Mouse (Mus musculus): ENCODE data around the gene Pon3.
"Not testable (repeated sequence)": the region's sequence is repeated elsewhere in the genome, so short reads cannot be mapped to it uniquely, and the experiment has no call there.

Pon3 gene

DNA sequence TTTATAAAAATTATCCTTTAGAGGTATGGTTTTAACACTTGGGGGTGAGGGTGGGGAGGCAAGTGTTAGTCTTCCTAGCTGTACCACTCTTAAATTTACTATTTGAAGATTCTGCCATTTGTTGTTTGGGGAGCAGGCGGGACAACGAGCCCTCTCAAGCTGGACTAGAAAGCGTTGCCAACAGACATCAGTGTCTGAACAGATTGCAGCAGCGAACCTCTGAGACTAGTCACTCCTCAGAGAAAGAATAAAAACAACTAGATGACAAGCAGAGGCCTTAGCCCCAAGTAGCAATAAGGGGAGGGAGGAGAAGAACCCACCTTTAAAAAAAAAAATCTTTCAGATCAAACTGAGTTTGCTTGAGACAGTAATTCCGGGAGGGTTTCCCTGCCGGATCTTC is 795 bp downstream of the Pon3 start:
- DNase-seq (ENCODE audit: low read depth, low spot score) = no peak

DNA sequence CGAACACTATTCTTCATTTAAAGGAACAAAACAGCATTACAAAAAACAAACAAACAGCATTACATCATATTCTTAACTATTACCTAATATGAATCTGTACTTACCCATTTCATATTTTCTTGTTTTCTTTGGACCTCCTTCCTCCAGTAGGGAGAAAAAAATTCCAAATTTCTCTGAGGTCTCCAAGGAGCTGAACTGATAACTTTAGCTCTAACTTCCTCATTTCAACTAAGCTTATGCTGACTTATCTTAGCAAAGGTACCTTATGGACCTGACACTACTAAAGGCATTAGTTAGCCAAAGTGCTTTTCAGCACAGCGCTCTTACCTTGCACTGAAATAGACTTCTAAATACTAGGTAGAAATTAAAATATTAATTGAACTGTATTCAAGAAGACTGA is 1.2 kb downstream of the Pon3 start:
- no peak for DNase-seq (ENCODE audit: low read depth, low spot score)

DNA sequence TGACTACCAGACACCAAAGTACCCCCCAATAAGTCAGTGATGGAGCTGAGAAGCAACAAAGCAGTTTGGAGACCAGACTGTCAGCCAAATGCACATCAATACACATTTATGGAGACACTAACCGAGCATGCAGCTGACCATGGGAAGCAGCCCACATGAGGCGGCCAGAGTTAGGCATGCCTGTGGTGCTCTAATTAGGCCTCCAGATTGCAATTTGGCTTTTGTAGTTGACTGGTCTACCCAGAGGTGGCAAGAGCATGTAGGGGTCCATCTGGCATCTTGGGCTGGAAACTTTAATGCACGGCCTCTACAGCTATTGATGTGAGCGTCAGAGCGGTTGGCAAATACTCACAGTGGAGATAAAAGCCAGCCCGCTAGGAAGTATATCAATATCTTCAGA is 10.2 kb downstream of the Pon3 start:
- no peak for DNase-seq (ENCODE audit: low read depth, low spot score)

DNA sequence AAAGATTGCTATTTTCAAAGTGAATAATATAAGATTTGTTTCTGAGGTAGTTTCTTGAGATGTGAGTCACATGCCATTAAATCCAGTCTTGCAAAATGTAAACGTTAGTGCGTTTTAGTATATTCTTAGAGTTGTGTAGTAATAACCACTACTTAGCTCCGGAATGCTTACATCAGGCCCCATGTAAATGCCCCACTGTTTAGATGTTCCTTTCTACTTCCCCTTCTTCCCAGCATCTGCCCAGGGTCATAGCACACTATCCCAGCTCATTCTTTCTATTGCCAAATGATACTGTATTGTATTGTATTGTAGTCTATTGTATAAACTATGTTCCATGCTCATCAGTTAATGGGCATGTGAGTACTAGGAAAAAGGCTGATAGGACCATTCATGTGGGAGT is 17.3 kb downstream of the Pon3 start:
- DNase-seq (ENCODE audit: low read depth, low spot score) = no peak

DNA sequence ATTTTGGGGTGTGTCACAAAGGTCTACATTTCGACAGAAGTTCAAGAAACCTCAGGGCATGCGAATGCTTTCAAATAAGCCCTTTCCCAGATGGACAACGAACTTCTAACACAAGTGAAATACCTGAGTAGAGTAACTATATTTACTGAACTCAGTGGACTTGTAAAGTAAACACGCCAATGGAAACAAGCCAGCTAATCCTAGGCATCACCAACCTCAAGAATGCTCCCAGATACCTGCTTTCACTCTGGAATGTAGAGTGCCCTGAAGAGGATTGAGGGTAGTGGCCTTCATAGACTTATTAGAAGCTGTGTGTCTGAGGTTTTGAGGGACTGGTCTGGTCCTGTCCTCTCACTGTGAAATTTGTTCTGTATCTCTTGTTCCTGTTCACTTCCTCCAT is 18.6 kb downstream of the Pon3 start:
- DNase-seq (ENCODE audit: low read depth, low spot score) = no peak

DNA sequence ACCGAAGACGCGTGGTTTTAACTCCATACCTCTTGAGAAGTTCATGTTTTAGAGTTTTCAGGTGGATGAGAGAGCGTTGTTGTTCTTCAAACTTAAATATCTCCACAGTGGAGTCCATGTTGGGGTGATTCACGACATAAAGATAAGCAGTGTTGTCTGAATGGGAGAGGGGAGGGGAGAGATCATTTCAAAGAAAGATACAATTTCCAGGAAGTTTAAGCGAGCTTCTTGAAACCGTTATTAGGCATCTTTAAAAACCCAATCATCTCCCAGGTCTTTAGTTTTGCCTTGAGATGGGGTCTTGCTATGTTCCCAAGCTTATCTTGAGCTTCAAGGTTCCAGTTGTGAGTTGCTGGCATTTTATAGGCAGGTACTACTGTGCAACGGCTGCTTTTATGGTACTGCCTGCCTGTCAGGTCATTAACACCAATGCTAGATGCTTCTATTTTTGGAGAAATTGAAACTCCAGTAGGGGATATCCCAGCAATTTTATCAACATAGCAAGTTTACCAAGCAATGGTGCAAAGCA is 19.2 kb downstream of the Pon3 start:
- DNase-seq (ENCODE audit: low read depth, low spot score) = no peak

DNA sequence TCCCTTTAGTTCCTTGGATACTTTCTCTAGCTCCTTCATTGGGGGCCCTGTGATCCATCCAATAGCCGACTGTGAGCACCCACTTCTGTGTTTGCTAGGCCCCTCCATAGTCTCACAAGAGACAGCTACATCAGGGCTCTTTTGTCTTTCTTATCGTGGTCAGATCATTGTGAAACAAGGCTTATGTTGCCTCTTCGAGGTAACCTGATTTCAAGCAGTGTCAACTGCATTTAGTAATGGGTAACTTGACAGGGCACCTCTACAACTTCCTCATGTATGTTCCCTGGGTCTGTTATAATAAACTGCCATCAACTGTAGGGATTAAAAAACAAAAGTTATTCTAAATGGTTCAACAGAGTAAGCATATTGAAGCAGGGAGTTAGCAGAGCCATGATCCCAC is 21.5 kb downstream of the Pon3 start:
- no peak for DNase-seq (ENCODE audit: low read depth, low spot score)

DNA sequence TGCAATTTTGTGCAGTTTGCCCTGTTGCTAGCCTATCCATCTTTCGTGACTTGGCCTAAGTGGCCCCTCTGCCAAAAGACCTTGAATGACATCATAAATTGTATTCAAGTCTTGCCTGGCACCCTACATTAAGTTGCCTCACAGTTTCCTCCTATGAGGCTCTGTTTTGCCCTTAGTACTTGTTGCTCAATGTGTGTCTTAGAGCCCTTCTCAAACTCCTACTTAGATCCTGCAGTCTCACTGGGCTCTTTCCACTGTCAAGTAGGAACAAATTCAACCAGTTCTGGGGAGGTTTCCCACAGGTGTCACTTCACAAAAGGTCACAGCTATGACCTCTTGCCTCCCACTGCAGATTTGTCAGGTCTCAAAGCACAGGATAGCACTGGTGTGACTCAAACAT is 22.3 kb downstream of the Pon3 start:
- DNase-seq (ENCODE audit: low read depth, low spot score) = no peak

DNA sequence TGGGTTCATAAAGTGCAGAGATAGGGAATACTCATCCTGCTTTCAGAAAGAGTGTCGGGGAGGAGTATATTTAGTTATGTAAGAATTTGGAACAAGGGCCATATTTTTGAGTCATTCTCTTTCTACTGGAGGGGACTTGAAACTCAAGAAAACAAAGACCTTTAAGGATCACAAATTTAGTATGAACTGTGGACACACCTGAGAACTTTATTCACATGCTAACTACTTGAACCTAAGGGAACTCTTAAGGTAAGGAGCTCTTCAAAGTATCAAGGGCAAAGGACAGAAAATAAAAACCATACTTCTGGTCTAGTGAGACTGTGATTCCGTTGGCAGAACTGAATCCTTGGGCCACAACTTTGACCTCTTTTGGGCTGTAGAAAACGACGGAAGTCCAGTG is 24.1 kb downstream of the Pon3 start:
- DNase-seq (ENCODE audit: low read depth, low spot score) = no peak

DNA sequence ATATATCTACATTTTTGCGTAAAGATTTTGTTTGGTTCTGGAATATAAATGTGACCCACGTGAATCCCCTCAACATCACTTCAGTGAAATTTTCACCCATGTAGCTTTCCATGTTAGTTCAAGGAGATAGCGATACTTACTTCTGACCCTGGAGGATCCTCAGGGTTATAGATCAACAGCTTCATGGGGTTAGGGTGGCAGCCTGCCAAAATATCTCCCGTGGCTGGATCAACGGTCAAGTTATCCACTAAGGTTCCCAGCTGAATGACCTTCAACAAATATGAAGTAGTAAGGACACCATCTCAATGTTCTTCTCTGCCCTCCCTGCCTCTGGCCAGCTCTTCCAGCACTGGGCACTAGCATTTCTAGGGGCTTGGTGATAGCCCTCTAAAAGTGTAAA is 25.8 kb downstream of the Pon3 start:
- DNase-seq (ENCODE audit: low read depth, low spot score) = no peak

DNA sequence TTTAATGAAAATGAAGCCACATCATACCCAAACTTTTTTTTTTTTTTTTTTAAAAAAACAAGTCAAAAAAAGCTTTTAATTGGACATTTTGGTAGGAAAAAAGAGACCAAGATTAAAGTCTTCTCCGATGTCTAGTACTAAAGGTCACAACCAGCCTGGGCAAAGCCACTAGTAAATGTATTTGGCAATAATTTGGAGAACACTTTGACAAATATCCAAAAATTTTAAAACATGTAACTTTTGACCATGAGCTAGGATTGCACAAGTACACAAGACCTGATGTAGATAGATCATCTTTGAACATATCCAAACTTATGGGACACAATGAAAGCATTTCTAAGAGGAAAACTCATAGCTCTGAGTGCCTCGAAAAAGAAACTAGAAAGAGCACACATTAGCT is 32.5 kb downstream of the Pon3 start:
- not testable (repeated sequence) for DNase-seq (ENCODE audit: low read depth, low spot score)

DNA sequence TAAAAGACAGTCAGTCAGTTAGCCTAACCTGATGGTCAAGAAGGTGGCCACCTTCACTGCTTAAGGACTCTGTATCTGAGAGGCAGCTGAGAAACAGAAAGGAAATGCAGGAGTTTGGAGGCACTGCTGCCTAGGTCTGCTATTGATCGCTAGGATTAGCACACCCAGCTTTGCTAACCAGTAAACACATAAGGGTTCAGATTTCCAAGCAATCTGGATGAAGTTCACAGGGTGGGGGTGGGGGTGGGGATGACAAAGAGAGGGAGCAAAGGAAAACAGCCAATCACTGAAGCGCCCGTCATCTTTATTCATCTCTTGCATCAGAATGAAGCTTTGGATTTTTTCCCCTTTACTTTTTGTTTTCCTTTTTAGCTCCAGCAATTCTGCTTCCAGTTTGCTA is 34.0 kb downstream of the Pon3 start:
- no peak for DNase-seq (ENCODE audit: low read depth, low spot score)

DNA sequence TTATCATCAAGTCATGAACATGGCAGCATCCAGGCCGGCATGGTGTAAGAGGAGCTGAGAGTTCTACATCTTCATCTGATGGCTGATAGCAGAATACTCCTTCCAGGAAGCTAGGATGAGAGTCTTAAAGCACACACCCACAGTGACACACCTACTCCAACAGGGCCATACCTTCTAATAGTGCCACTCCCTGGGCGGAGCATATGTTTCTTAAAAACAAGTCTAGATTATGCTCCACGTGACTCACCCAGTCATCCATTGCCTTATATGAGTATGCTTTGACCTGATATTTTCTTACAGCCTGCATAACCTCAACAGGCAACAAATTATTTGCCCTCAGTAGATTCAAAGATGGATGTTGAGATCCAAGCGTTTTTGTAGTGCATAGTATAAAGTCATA is 37.9 kb downstream of the Pon3 start:
- DNase-seq (ENCODE audit: low read depth, low spot score) = no peak

DNA sequence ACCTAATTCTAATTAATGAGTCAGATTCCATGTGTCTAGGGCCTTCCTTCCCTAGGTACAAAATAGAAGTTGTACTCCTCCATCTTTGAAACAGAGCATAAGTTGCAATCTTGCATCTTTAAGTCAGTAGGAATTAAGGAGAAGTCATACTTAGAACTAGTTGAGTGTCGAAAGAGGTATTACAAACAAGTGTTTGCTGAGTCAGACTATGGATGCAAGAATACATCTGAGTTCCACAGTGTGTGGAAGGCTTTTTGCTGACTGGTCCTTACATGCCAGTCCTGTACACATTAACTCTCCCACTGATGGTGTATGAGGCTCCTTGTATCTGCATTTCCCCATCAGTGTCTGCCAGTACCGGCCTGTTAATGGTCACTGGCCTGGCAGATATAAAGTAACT is 48.3 kb downstream of the Pon3 start:
- DNase-seq (ENCODE audit: low read depth, low spot score) = no peak

DNA sequence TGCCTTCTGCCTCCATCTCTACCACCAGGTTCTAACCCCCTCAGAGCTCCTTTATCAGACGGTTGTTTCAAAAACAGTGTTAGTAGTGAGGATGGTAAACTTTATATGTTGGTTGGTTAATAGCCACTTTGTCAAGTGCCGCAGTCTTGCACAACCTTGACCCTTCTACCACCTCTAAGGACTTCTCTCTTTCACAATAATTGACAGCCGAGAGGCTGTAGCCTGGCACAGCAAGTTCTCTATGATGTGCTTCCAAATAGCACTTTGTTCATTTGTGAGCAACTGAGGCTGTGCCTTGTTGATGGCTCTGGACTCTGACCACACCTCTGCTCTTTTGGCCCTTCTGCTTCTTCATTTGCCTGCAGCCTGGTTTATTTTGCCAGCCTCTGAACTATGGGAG is 56.2 kb downstream of the Pon3 start:
- DNase-seq (ENCODE audit: low read depth, low spot score) = no peak

DNA sequence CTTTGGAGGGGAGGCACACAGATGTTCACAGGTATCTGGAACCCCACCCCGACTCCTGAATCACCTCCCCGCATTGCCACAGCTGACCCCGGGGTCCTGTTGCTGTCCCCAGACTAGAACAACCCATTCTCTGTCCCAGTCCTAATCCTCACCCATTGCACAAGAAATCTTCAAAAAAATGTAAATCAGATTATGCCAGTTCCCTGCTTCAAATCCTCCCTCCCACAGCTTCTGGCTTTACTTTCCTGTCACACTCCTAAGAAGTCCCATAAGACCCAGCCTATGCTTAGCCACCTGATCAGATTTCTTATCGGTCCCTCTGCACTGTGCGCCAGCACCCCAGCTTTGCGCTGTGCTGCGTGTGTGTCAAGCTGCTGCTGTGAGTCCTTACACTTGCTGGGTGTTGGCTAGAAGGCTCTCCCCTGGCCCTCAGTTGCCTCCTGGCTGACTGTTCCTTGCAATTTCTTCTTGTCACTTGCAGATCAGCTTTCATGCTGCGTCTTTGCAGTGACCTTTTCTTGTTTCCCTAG is 56.6 kb downstream of the Pon3 start:
- no peak for DNase-seq (ENCODE audit: low read depth, low spot score)

DNA sequence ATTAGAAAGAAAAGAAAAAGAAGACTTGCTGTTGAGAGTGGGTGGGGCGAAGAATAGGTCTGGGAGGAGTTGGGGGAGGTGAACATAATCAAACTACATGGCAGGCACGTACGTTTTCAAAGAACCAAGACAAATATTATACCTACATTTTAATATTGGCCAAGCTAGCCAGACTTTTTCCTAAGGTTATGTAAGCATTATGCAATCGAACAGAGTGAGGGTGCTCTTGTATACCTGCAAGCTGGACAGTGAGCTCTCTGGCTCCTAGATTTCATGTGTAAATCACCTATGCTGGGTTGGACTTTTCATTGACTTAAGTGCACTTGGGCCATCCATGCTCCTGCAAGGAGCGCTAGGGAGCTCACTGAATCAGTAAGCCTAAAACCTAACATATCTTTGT is 57.5 kb downstream of the Pon3 start:
- DNase-seq (ENCODE audit: low read depth, low spot score) = no peak

DNA sequence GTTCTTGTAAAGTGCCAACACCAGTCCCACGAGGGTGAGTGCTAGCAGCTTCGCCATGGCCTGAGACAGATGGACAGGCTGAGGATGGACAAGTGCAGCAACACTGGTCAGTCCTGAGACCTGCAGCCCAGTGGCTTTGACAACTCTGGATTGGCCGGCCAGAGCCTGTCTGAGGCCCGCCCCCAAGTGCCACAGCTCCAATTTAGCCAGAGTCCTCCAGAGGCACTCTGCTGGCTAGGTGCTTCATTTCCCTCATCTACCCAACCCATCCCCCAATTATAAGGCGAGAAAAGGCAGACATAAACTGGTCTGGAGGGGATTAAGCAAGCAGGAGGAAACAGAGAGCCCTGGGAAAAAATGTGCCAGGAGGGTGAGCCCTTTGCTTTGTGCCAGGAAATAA is 62.4 kb downstream of the Pon3 start, which contains the start of gene Pon1:
Gene Pon1 (minus strand): TSS at position 254 of the 400 bp plus-strand sequence.
- DNase-seq (ENCODE audit: low read depth, low spot score) = no peak

DNA sequence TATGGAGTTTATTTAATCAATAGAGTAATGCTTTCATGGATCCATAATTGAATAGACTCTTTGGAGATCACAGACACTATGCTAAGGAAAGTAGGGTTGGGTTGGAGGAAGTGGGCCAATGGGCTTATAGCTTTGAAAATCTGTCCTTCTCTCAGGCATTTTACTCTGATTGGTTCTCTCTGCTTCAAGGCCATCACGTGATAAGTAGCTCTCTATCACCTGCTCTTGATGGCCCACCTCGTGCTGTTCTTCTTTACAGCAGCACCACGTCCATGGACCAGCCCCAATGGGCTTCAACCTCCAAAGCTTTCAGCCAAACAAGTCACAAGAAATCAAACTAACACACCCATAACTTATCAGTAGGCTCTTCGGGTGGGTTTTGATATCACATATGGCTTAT is 65.3 kb downstream of the Pon3 start:
- DNase-seq (ENCODE audit: low read depth, low spot score) = no peak

DNA sequence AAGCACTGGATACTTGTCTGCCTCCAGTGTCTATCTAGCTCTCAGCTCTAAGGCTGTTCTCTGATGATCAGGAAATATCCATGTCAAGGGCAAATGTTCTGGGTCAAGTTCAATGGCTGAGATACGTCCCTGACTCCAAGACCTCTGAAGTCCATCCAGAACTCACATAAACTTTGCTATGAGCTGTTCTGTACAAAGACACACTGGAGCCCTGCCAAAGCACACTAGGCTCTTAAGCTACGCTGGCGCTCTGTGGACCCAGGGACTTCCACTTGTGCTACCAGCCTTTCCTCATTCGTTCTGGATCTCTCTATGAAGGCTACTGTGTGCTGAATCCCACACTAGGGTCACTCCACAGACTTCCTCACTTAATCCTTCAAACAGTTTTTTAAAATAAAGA is 66.6 kb downstream of the Pon3 start:
- DNase-seq (ENCODE audit: low read depth, low spot score) = no peak

DNA sequence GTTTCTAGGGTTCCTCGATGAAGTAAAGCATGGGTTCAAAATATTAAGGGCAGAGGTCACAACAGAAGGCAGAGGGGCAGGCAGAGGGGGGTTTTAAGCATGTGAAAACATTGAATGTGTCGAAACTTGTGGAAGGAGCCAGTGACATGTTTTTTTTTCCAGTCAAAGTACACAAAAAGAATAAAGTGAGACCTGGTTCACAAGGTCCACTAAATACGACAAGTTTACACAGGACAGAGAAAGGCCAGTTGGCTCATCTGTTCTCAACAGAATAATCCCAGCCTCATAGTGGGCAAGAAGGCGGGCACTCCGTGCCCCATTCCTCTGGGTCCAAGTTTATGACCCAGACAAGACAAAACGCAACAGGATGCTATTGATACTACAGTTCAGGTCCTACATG is 67.1 kb downstream of the Pon3 start:
- no peak for DNase-seq (ENCODE audit: low read depth, low spot score)

DNA sequence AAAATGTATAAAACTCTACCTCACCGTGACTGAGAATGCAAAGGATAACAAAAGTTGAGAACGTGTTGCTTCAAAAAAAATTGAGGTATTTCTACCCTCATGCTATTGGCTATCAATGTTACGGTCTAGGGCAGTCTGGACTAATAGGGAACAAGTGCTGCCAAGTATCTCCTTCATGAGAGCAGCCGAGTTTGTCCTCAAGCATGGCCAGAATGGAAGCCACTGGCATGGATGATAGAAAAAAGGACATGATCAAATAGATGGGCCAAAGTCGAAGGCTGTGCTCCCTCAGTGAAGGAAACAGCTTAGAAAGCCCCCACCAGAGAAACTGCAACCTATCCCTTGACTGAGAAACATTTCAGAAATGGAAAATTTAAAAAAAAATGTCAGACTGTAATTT is 68.0 kb downstream of the Pon3 start:
- no peak for DNase-seq (ENCODE audit: low read depth, low spot score)

DNA sequence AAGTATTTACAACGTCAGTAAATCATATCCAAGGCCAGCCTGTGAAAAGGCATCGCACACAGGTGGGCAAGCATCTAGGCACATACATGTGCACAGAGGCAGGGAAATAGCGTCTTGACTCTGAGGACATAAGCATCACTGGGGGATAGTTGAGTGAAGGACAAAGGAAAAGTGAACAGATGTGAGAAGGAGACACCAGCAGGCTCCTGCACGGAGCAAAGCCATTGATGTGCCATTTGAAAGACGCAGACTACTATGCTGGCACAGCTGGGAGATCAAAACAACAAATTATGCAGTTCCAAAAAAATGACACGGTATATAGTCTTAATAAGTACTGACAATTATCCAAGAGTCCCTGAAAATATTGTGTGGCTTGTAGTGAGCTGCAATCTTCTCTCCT is 68.5 kb downstream of the Pon3 start:
- DNase-seq (ENCODE audit: low read depth, low spot score) = no peak

DNA sequence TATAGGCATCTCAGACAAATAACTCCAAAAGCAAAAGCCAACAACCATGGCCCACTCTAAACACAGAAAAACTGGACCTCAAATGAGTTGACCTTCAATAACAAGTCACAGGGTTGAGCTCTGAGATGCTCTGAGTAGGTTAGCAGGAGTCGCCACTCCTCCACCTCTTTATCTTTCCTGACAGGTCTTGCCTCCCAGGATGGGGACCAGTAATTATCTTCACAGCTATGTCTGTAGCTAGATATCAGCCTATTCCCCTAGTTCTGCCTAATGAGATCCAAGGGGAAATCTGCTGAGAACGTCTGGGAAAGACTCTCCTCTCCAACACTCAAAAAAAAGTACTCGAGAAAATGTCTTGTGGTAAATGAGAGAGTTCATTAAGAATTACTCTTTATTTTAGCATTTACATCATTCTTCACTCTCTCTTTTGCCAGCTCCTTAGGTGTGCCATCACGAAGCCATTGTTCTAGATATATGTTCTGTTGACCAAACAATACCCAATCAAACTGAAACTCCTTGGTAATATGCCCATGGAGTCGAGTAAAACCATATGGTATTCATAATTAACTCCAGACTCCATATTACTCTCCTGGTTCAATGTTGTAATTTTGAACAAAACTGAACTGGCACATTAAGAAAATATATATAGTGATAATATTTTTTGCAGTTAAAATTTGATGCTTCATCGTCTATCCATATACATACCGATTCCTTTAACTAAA is 69.7 kb downstream of the Pon3 start:
- DNase-seq (ENCODE audit: low read depth, low spot score) = no peak
